9 mouse cellular contexts compared by ENCODE assay signal in genomic region chr7:99876345-99876744, GRCm38 (mm10). TPM values are rescaled to one million over a fixed set of nuclear protein-coding genes. Genes with fewer than 3 reads are reported as not detected.
DNase-seq lines count a peak whose midpoint lies in the region; ATAC-seq lines count a peak whose summit lies in the region.
"Had no signal": no experiment of that assay in that cellular context is flagged by ENCODE, and none has a peak within 500 bp of the region (broad histone marks: within the 10 kb centered on the region; RNA-seq: fewer than 3 reads in every experiment).

No protein-coding gene starts in this region.

- H3K4me3 ChIP-seq in forebrain, embryonic 13.5 days: no peak overlapping the region
- H3K4me3 ChIP-seq: neural tube, embryonic 12.5 days had no signal

- H3K27ac ChIP-seq in forebrain, embryonic 13.5 days: no peak overlapping the region
- H3K27ac ChIP-seq: neural tube, embryonic 12.5 days had no signal

- H3K9ac ChIP-seq in forebrain, embryonic 13.5 days: no peak overlapping the region
- H3K9ac ChIP-seq: neural tube, embryonic 12.5 days had no signal

- no peak overlapping the region for H3K4me2 ChIP-seq in forebrain, embryonic 13.5 days
- H3K4me2 ChIP-seq: neural tube, embryonic 12.5 days had no signal

- H3K9me3 ChIP-seq in forebrain, embryonic 13.5 days (replicated peaks): no peaks in the 10 kb centered on the region
- H3K9me3 ChIP-seq: neural tube, embryonic 12.5 days had no signal

- no peaks in the 10 kb centered on the region for H3K4me1 ChIP-seq in forebrain, embryonic 13.5 days
- H3K4me1 ChIP-seq: neural tube, embryonic 12.5 days had no signal

- intact Hi-C loops in heart, postnatal 14 days (cut with DNase I): loop anchor here (1.0 to 10.0 kb wide), 5 partner anchors 63 to 372 kb away; no protein-coding TSS in a partner anchor

- H3K36me3 ChIP-seq in forebrain, embryonic 13.5 days (ENCODE audit: poor library complexity, severe bottlenecking): no peaks in the 10 kb centered on the region
- H3K36me3 ChIP-seq: neural tube, embryonic 12.5 days had no signal

- WGBS in forebrain, embryonic 13.5 days: 2% methylated on average over 3 of the region's 3 CpGs

- peak; percentile 69 for ATAC-seq in forebrain, embryonic 13.5 days

- DNase-seq in Muller cell, postnatal 12 days (ENCODE audit: inconsistent ontology term): peak; percentile 57
- DNase-seq in c-Kit-positive CD71-positive TER-119-negative erythroid progenitor cells, embryonic 14.5 days (ENCODE audit: low read depth): peak; percentile 77
- DNase-seq in heart, postnatal 14 days: peak; percentile 82 to 90
- DNase-seq in layer of hippocampus, adult 9-11 months: peak; percentile 86
- DNase-seq in lung, postnatal 4 days: peak; percentile 61 to 83
- peak; percentile 91 to 93 for DNase-seq in right cerebral cortex, postnatal 10 days (ENCODE audit: low spot score in 2 of 2)
- peak; percentile 86 for DNase-seq in urinary bladder, postnatal 14 days (ENCODE audit: low spot score)

- H3K27me3 ChIP-seq in forebrain, embryonic 13.5 days: no peaks in the 10 kb centered on the region
- H3K27me3 ChIP-seq: neural tube, embryonic 12.5 days had no signal

RNA-seq across cellular contexts. Expression of gene Spcs2, which starts 13.1 kb away (rescaled TPM):
- polyA plus RNA-seq in forebrain, embryonic 13.5 days (2015; fragmentation: Nextera tagmentation; extraction: Ambion mirVana): 334 and 336 TPM in 2 replicates
- total RNA-seq in heart, postnatal 14 days (2021): 10 to 100 TPM; 44.1 to 53.6 TPM

RNA-seq across cellular contexts. Expression of gene Xrra1, which starts 17.4 kb away (rescaled TPM):
- 0.46 and 0.53 TPM in 2 replicates for polyA plus RNA-seq in forebrain, embryonic 13.5 days (2015; fragmentation: Nextera tagmentation; extraction: Ambion mirVana)
- 1 to 10 TPM in 1 of 2 experiments, not detected in 1; 1.1 TPM for total RNA-seq in heart, postnatal 14 days (2021)

RNA-seq across cellular contexts. Expression of gene Neu3, which starts 48.1 kb away (rescaled TPM):
- polyA plus RNA-seq in forebrain, embryonic 13.5 days (2015; fragmentation: Nextera tagmentation; extraction: Ambion mirVana): 1.1 and 1.2 TPM in 2 replicates
- total RNA-seq in heart, postnatal 14 days (2021): 1 to 10 TPM; 3.9 to 4.9 TPM
